Mouse (Mus musculus): ENCODE measurements around the gene Ptprt. TPM values are rescaled to one million over a fixed set of nuclear protein-coding genes. Genes with fewer than 3 reads are reported as not detected.
A peak's percentile ranks its signal among the peaks of the same experiment; 100 is the strongest.
"Not testable (repeated sequence)": the region's sequence is repeated elsewhere in the genome, so short reads cannot be mapped to it uniquely, and the experiment has no call there.

Gene Ptprt
- polyA plus RNA-seq, 1 experiment from 2014 or later = 4.0 TPM

DNA sequence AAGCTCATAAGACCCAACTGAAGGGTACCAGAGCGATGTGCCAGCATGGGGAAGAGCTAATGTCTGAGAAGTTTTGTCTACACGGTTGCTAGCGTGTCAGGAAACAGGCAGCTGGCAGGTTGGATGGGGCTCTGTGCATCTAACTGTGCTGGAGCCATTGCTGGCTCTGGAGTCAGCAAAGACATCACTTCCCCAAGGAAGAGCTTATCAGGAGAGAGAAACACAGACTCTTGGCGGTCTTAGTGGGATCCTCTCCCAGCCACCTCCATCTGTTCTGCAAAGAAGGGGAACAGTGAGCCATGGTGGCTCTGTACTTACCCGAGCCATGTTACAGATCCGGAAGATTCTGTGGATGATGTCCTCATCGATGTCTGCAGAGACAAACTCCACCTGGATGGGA, 1126.8 kb downstream of the Ptprt start:
- Histone ChIP-seq H3K4me2 (no peak overlapping the region), H3K36me3 (no peaks in the 10 kb centered on the region), H3K9ac (replicated peaks) (no peak overlapping the region), H3K4me3 (replicated peaks) (no peak overlapping the region), H3K4me1 (replicated peaks) (peaks cover 7% of the 10 kb centered on the region; the same call in 1 of the 2 replicates), H3K27me3 (no peaks in the 10 kb centered on the region), H3K9me3 (no peaks in the 10 kb centered on the region), H3K27ac (no peak overlapping the region)
- no peak for ATAC-seq (ENCODE audit: insufficient number of reproducible peaks, insufficient read depth, low FRiP score, low TSS enrichment, low read depth)
- WGBS = 95% methylated on average over 7 of the region's 7 CpGs

DNA sequence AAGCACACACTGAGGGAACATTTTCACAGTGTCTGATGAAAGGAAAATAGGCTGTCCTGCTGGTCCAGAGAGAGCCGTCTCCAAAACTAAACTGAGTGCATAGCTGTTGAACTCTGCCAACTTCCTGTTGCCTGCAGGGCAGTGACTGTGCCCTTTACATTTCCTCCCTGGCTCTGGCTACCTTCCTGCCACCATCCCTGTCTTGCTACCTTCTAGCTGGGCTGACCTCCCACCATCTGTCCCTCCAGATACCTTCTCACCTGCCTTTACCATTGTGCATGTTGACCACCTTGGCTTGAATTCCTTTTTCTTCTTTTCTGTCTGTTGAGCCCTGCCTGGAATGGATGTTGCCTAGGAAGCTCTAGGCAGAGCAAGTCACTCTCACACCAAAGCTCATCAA, 1133.8 kb downstream of the Ptprt start:
- Histone ChIP-seq H3K27ac (no peak overlapping the region), H3K36me3 (no peaks in the 10 kb centered on the region), H3K9ac (replicated peaks) (no peak overlapping the region), H3K27me3 (no peaks in the 10 kb centered on the region), H3K9me3 (no peaks in the 10 kb centered on the region), H3K4me1 (replicated peaks) (no peaks in the 10 kb centered on the region), H3K4me2 (no peak overlapping the region), H3K4me3 (replicated peaks) (no peak overlapping the region)
- WGBS = 53% methylated on average over 1 of the region's 1 CpGs
- no peak for ATAC-seq (ENCODE audit: insufficient number of reproducible peaks, insufficient read depth, low FRiP score, low TSS enrichment, low read depth)

DNA sequence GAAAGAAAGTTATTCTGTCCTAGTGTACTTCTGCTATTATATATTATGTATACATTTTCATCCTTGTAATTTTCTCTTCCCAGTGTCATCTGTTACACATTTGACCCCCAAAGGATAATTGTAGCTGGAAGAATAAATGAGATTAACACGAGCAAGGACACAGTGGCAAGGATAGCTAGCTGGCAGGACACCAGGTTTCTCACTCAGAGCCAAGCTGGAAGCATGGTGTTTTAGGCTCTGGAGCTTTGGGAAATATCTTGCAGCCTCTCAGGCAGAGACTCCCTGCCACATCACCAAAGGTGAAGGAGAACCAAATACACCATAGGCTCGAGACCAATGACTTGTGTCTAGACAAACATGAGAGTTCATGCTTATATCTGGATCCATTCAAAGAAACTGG, 1141.3 kb downstream of the Ptprt start:
- H3K4me2 ChIP-seq = no peak overlapping the region
- H3K27ac ChIP-seq = no peak overlapping the region
- H3K36me3 ChIP-seq = no peaks in the 10 kb centered on the region
- no peaks in the 10 kb centered on the region; the same call in 1 of the 2 replicates for H3K27me3 ChIP-seq
- no peak for ATAC-seq (ENCODE audit: insufficient number of reproducible peaks, insufficient read depth, low FRiP score, low TSS enrichment, low read depth)
- H3K9me3 ChIP-seq = no peaks in the 10 kb centered on the region
- no peak overlapping the region for H3K4me3 ChIP-seq (replicated peaks)
- no peak overlapping the region for H3K9ac ChIP-seq (replicated peaks)
- 72% methylated on average over 2 of the region's 2 CpGs for WGBS
- no peaks in the 10 kb centered on the region for H3K4me1 ChIP-seq (replicated peaks)

DNA sequence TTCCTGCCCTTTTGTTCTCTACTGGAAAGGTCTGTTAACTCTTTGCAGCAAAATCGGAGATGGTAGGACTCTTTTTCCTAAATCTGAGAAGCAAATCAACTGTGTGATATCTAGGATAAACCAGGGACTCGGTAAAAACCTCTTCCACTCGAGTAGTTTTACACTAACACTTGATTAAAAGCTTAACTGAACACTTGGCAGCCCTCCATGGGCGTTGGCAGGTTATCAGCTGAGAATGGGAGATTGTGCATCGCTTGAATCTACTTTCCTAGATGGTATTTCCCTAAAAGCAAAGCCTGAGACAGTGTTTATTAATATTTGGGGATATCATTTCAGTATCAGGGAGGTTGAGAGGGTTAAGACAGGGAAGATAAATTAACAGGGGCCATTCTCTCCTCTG, 1144.0 kb downstream of the Ptprt start:
- Histone ChIP-seq H3K4me3 (replicated peaks) (no peak overlapping the region), H3K27me3 (no peaks in the 10 kb centered on the region; the same call in 1 of the 2 replicates), H3K9ac (replicated peaks) (no peak overlapping the region), H3K36me3 (no peaks in the 10 kb centered on the region), H3K4me1 (replicated peaks) (no peaks in the 10 kb centered on the region), H3K27ac (no peak overlapping the region), H3K4me2 (no peak overlapping the region), H3K9me3 (no peaks in the 10 kb centered on the region)
- ATAC-seq (ENCODE audit: insufficient number of reproducible peaks, insufficient read depth, low FRiP score, low TSS enrichment, low read depth) = no peak
- 70% methylated on average over 5 of the region's 5 CpGs for WGBS

DNA sequence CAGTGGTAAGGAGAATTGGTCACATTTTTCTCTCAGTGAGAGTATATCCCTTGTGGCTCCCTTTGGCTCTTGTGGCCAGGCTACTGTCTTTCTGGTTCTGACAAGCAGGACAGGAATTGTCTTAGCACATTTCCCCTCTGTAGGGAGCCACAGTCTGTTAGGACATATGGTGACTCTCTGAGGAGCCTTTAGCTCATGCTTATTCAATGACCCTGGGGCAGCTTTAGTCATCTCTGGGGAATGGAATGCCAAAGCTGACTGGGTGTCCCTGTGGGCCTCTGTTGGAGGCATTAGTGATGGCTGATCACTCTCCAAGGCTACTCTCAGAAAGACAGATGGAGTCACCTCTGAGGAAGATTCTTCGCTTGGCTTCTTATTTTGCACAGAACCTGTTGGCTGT, 1147.7 kb downstream of the Ptprt start:
- no peaks in the 10 kb centered on the region; the same call in 1 of the 2 replicates for H3K27me3 ChIP-seq
- no peaks in the 10 kb centered on the region; the same call in 1 of the 2 replicates for H3K4me1 ChIP-seq (replicated peaks)
- H3K4me2 ChIP-seq = no peak overlapping the region
- no peak overlapping the region for H3K27ac ChIP-seq
- no peaks in the 10 kb centered on the region for H3K9me3 ChIP-seq
- H3K4me3 ChIP-seq (replicated peaks) = no peak overlapping the region
- WGBS = 96% methylated on average over 1 of the region's 1 CpGs
- no peaks in the 10 kb centered on the region for H3K36me3 ChIP-seq
- ATAC-seq (ENCODE audit: insufficient number of reproducible peaks, insufficient read depth, low FRiP score, low TSS enrichment, low read depth) = no peak
- no peak overlapping the region for H3K9ac ChIP-seq (replicated peaks)

DNA sequence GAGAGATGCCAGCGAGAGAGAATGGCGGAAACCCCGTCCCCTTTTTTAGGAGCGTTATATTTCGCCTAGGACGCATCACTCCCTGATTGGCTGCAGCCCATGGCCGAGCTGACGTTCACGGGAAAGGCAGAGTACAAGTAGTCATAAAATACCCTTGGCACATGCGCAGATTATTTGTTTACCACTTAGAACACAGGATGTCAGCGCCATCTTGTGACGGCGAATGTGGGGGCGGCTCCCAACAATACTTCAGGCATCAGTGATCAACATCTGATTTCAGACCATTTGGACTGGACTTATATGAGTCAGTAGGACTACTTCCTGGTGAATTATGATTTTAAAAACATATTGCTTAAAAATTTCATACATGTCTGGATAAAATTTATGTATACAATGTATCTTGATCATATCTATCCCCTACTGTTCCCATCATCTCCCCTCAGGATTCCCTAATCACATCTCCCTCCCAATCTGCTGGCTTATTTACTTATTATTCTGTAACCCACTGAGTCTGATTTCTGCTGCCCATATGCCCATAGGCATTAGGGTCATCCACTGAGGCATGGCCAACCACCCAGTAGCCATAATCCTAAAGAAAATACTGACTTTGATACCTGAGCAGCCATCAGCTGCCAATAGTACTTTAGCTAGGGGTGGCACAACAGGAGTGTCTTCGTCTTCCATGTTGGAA, 1148.9 kb downstream of the Ptprt start:
- H3K27me3 ChIP-seq; H3K27ac ChIP-seq; H3K4me3 ChIP-seq (replicated peaks); H3K4me1 ChIP-seq (replicated peaks); H3K36me3 ChIP-seq; H3K9me3 ChIP-seq; H3K9ac ChIP-seq (replicated peaks): not testable (repeated sequence)
- WGBS = 28% methylated on average over 6 of the region's 15 CpGs
- H3K4me2 ChIP-seq = 0 out of 2 replicates have a peak overlapping the region, but pooled peaks have one; percentile 13
- peak; percentile 63 for ATAC-seq (ENCODE audit: insufficient number of reproducible peaks, insufficient read depth, low FRiP score, low TSS enrichment, low read depth)

DNA sequence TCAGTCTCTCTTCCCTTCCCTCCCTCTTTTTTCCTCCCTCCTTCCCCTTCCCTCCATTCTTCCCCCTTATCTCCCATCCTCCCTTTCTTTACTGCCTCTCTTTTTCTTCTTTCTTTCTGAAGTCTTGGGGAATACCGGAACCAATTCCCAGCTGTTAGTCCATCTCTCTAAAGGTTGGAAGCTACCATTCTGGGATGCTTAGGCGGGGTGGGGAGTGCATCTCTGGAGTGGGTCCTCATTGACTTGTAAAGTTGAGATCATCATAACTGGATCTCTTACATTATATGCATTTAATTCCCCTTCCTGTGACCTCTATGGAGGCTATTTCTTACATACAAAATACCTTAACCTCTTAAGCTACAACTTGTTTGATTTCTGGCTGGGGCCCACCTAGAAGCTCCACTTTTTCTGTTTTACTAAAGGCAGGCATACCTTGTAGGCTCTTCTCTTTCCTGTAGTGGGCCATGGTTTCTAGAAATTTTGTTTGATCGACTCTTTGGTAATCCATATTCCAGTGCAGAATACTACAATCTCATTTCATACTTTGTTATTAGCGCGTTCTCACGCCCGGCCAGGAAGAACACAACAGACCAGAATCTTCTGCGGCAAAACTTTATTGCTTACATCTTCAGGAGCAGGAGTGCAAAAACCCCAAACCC, 1149.7 kb downstream of the Ptprt start:
- Histone ChIP-seq H3K9me3 (no peaks in the 10 kb centered on the region), H3K27ac (no peak overlapping the region), H3K27me3 (no peaks in the 10 kb centered on the region), H3K36me3 (no peaks in the 10 kb centered on the region), H3K4me2 (peak overlapping the region; percentile 69), H3K9ac (replicated peaks) (peak overlapping the region; percentile 54), H3K4me1 (replicated peaks) (no peaks in the 10 kb centered on the region; the same call in 1 of the 2 replicates), H3K4me3 (replicated peaks) (peak overlapping the region; percentile 51)
- WGBS = 27% methylated on average over 8 of the region's 8 CpGs
- no peak for ATAC-seq (ENCODE audit: insufficient number of reproducible peaks, insufficient read depth, low FRiP score, low TSS enrichment, low read depth)

DNA sequence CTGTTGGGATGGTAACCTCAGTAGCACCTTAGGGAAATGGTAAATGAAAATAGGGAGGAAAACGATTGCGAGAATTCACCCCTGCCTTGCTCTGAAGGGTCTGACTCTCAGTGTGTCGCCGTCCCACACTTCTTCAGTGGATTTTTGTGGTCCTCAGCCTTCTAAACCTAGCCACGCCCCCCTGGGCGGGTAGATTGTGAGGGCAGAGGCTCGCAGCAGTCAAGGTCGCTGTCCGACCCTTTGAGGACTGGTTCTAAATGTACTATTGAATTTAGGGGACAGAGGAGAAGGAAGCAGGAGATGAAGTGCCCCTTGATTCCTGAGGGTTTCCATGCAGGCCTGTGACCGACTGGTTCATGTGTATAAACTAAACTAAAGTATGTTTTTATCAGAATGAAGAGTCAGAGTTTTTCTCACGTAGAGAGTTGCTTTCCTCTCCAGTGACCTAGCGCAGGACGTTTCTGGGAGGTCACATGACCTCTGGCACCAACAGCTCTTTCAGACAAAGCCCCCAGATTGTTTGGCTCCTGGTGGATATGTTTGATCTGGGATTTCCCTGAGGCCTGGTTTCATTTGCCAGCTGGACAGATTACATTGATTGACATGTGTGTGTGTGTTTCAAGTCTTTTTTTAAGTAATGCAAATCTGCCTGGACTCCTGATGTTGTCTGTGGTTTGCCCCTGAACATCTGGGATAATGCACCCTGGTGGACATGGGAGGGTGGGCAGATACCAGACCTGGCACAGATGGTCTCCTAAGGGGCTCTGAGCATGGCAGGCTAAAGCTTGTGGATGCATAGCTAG, 1161.6 kb downstream of the Ptprt start:
- no peak overlapping the region for H3K27ac ChIP-seq

DNA sequence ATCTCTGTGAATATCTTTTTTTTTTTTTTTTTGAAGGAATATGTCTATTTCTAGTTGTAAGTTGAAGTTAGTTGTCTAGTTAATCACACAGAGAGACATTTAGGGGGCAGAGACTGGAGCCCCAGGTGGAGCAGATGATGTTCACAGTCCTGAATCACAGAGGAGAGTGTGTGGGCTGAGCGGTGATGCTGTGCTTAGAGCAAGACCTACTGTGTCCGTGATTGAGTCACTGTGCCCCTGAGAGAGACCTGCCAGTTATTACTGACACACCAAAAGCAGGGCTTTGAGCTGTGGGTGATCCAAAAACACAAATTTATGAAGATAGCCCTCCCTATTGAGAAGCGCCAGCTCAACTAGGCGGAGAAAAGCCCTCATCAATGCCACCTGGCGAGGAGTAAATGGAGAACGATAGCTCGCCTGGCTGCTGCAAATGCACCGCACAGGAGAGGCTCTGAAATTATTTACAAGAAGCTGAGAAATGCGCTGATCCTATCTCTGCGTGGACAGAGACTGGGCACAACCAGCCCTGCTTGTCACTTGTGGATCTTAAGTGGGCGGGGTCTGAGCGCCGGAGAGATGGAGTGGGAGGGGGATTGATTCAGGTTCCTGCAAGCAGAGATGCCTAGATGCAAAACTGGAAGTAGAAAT, 1162.4 kb downstream of the Ptprt start:
- no peaks in the 10 kb centered on the region for H3K36me3 ChIP-seq
- peak overlapping the region; percentile 34 for H3K4me3 ChIP-seq (replicated peaks)
- H3K27ac ChIP-seq = no peak overlapping the region
- H3K27me3 ChIP-seq = no peaks in the 10 kb centered on the region
- no peak for ATAC-seq (ENCODE audit: insufficient number of reproducible peaks, insufficient read depth, low FRiP score, low TSS enrichment, low read depth)
- peak overlapping the region; percentile 66 for H3K4me2 ChIP-seq
- H3K4me1 ChIP-seq (replicated peaks) = peaks cover 8% of the 10 kb centered on the region
- H3K9ac ChIP-seq (replicated peaks) = 0 out of 2 replicates have a peak overlapping the region, but pooled peaks have one; percentile 27
- WGBS = 21% methylated on average over 13 of the region's 13 CpGs
- no peaks in the 10 kb centered on the region for H3K9me3 ChIP-seq

More for the DNA sequence above, 1161.6 kb downstream of the Ptprt start:
- Histone ChIP-seq H3K9me3 (no peaks in the 10 kb centered on the region), H3K27me3 (no peaks in the 10 kb centered on the region), H3K9ac (replicated peaks) (0 out of 2 replicates have a peak overlapping the region, but pooled peaks have one; percentile 27), H3K4me2 (peak overlapping the region; percentile 66), H3K4me1 (replicated peaks) (peaks cover 8% of the 10 kb centered on the region), H3K36me3 (no peaks in the 10 kb centered on the region), H3K4me3 (replicated peaks) (peak overlapping the region; percentile 34)
- ATAC-seq (ENCODE audit: insufficient number of reproducible peaks, insufficient read depth, low FRiP score, low TSS enrichment, low read depth) = peak; percentile 56; the same call in 1 of the 2 replicates
- WGBS = 13% methylated on average over 13 of the region's 13 CpGs

DNA sequence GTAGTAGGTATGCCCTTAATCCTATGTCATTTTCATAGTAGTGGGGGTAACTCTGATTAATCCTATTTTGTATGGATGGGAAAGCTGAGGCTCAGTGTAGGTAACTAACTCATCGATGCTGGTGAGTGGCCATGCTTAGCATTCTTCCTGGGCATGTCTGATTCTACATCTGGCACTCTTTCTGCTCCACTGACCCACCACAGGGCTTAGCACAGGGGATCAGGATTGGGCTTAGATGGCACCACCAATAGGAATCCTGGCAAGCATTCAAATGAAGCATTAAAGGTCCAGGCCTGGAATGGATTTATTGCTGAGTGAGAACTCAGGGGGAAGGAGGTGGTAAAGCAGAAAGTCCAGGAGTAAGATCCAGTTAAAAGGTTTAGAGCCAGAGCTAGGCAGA, 1179.2 kb downstream of the Ptprt start:
- 83% methylated on average over 1 of the region's 1 CpGs for WGBS

DNA sequence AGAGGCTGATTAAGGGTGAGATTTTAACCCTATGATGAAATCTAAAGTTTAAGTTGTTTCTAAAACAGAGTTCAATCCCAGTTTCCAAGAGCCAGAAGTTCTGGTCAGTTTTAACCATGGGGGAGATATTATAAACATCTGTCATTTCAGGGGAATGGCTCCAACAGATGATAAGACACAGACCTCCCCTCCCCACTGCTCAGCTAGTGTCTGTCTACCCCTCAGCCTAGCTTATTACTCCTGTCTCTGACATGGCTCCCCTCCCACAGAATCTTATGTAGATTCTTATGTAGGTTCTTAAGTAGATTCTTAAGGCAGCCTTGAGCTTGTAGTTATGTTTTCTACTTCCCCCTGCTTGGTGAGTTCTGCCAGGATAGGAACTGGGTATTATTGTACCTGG, 1180.5 kb downstream of the Ptprt start:
- Histone ChIP-seq H3K27me3 (no peaks in the 10 kb centered on the region), H3K9ac (replicated peaks) (no peak overlapping the region), H3K36me3 (no peaks in the 10 kb centered on the region), H3K4me1 (replicated peaks) (no peaks in the 10 kb centered on the region), H3K27ac (no peak overlapping the region), H3K9me3 (no peaks in the 10 kb centered on the region), H3K4me2 (no peak overlapping the region), H3K4me3 (replicated peaks) (no peak overlapping the region)
- ATAC-seq (ENCODE audit: insufficient number of reproducible peaks, insufficient read depth, low FRiP score, low TSS enrichment, low read depth) = no peak

More for the DNA sequence above, 1179.2 kb downstream of the Ptprt start:
- Histone ChIP-seq H3K9me3 (no peaks in the 10 kb centered on the region), H3K27me3 (no peaks in the 10 kb centered on the region), H3K27ac (no peak overlapping the region), H3K4me2 (no peak overlapping the region), H3K9ac (replicated peaks) (no peak overlapping the region), H3K4me1 (replicated peaks) (no peaks in the 10 kb centered on the region), H3K36me3 (no peaks in the 10 kb centered on the region), H3K4me3 (replicated peaks) (no peak overlapping the region)
- ATAC-seq (ENCODE audit: insufficient number of reproducible peaks, insufficient read depth, low FRiP score, low TSS enrichment, low read depth) = no peak
